Mouse (Mus musculus) kidney, adult 11 months (tissue): ENCODE results near the gene Mpped2.

Experiments
- DNase-seq: peaks from one replicate; pipeline ENCODE4 v3.0.0; 2022

Mpped2 gene

GRCm38 (mm10) chr2:106707136-106707535 lies 14.1 kb downstream of the Mpped2 start:
- no peak for DNase-seq

DNA sequence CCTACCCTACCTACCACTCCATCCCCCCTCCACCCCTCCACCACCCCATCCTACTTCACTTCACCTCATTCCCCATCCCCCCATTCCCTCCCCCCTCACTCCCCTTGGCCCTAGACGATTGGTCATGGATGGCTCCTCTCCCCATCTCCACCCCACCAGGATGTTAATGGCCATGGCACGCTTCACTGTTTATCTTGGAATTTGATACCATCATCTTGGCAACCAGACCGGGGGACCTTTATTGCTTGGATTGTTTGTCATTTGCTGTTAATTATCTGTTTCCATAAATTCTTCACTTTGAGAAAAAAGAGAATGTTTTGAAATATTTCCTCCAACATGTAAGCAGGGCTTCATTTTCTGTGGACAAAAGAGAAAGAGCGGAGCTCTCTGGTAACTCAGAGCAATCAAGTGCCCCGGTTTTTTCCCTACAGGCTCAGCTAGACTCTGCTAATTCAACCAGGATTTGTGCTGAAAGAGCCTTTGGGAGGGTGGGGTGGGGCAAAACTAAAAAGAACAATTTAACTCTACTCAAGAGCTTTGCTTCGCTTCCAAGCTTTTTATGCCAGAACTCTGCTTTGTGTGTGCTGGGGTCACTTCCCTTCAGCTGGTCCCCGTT lies 17.9 kb downstream of the Mpped2 start:
- no peak for DNase-seq

DNA sequence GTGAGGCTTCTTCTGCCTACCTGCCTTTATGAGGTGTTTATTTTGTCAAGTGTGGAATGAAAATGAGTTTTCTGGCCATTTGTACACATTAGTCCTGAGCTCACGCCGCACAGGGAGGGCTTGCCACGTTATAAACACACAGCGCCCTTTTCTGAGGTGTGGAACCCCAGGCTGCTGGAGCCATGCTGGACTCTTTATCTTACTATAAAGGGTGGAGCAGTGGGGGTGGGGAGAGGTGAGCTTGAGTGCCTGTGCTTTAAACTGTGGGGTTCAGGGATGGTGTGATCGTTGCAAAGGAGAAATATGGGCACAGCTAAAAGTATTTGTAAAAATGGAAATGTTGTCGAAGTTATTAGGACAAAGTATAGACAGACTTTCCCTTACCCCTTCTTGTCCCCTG lies 18.4 kb downstream of the Mpped2 start:
- DNase-seq, result no peak

DNA sequence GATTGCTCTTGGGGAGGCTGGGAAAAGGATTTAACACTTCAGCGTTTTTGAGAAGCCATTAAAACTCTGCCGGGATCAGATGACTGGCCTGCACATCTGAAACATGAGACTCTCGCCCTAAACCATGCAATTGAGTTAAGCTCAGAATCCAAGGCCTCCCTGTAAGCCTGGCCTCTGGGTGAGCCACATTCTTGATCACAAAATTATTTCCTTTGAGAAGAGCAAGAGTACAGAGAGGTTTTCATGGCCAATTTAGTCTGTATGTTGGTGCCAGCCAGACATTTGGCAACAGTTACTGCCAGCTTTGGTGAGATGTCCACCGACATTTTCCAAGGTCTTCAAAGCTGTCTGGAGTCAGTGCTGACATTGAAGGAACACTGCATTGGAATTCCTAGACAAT lies 20.1 kb downstream of the Mpped2 start:
- DNase-seq, result no peak

- DNase-seq, result no peak
Measured at GRCm38 (mm10) chr2:106715674-106716364, 22.8 kb downstream of the Mpped2 start.

DNA sequence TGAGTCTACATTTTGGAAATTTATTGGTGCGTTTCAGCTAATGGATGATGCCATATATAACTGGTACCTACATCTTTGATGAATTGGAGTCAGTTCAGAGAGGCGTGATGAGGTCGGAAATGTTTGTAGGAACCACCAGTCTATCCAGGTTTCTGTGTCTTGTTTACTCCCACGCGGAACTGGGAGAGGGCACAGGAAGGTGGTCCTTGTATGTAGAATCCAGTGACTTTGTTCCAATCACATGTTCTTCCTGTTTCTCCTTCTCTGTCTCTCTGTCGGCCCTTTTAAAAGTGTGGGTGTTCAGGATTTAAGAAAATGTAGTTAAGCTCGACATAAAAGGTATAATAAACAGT lies 23.3 kb downstream of the Mpped2 start:
- DNase-seq, result no peak

GRCm38 (mm10) chr2:106718888-106719287 lies 25.8 kb downstream of the Mpped2 start:
- no peak for DNase-seq

DNA sequence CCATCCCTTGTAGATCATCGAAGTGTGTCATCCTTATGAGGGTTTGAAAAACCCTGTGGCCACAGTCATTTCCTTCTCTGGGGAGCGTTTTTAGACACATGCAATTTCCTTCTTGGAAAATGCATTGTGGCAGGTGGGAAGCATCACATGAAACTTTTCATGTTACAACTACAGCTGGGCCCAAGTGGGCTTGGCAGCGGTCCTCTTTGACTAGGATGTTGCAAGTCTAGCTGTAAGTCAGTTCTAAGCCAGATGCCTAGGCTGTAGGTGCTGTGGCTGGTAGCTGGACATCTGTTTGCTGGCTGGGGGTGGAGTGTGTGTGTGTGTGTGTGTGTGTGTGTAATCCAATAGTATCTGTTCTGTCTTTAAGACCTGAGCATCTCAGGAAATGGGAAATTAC lies 26.4 kb downstream of the Mpped2 start:
- DNase-seq, result no peak

DNA sequence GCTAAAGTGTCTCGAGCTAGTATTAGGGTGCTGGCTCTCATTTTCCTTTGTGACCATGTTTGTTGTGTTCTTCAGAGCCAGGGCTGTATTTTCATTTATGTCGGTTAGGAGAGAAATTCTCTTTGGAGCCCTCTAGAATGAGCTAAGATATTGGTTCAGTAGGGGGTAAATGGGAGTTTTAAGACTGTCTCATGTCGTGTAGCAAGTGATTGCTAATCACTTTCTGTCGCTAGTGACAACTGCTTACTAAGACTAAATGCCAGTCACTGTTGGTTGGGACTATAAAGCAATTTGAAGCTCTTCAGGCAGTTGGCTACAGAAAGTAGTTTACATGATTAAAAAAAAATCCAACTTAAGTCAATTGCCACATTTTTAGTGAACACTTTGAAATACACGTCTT lies 27.6 kb downstream of the Mpped2 start:
- DNase-seq, result no peak

GRCm38 (mm10) chr2:106722020-106722419 lies 29.0 kb downstream of the Mpped2 start:
- DNase-seq, result no peak

DNA sequence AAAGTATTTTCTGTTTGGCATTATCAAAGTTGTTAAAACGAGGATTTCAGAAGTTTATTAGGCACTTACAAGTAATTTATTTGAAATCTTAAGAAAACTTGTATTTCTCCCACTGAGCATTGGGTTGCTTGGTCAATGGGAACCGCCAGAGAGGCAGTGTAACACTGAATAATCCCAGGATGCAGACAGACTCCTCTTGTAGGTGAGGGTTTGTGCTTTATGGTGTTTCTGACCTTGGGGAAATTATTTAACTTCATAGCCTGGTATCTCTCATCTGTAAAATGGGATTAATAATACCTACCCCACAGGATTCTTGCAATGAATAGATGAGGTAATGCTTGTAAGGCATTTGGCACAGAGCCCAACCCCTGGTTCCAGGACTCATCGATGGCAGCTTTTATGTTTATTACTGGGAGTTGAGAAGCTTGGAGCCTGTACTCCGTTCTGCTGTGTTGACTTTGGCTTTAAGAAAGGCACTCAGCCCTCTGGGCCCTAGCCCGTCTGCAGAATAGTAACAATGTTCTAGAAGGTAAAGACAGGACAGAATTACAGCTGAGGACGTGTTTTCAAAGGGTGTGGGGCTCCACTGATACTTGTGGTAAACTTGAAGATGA lies 37.0 kb downstream of the Mpped2 start:
- no peak for DNase-seq

DNA sequence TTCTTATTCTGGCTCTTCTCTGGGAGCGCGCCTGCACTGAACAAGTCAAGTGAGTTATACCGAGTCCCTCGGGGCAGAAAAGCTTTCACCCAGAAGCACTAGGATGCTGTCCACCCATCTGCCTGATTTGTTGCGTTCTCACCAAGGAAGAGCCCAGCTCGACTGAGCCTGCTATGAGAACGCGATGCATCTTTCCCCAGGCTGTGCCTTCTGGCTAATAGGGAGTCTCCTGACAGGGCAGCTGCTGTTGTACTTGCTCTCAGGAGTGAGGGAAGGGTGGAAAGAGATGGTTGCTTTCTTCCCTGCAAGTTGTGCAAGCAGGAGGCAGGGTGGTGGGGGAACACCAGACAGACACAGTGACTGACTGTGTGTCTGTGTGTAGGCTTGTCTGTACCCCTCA lies 37.5 kb downstream of the Mpped2 start:
- no peak for DNase-seq

DNA sequence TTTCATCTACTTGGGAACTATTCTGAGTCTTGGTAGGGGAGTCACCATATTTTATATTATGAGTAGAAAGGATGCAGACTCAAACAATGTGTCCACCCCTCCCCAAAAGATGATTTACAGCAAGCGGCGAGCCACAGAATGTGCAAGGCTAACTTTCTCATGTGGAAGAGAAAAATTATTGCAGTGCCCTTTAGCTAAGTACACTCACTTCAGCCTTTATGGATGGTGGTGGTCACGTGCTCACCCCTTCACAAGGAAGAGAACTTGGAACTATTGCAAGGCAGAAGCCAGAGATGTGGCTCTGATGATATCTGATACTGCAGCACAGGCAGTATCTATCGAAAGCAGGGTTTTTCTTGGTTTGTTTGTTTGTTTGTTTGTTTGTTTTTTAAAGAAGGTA lies 38.4 kb downstream of the Mpped2 start:
- no peak for DNase-seq

- DNase-seq, result no peak
Measured at GRCm38 (mm10) chr2:106732171-106732570, 39.1 kb downstream of the Mpped2 start.

DNA sequence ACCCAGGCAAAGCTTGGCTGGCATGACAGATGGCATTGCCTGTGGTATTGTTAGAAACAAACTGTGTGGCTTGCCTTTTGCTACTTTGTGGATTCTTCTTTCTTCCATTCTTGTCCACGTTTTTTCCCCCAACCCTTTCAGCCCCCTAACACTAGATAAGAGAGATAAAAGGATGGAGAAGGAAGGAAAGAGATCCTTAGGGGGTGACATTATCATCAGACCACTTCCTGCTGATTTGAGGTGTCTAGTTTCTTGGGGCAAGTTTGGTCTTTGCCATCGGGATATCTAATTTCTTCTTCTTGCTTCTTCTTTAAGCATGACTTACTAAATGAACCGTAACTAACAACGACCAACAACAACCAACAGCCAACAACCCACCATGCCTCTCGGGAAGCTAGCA lies 40.3 kb downstream of the Mpped2 start:
- no peak for DNase-seq

DNA sequence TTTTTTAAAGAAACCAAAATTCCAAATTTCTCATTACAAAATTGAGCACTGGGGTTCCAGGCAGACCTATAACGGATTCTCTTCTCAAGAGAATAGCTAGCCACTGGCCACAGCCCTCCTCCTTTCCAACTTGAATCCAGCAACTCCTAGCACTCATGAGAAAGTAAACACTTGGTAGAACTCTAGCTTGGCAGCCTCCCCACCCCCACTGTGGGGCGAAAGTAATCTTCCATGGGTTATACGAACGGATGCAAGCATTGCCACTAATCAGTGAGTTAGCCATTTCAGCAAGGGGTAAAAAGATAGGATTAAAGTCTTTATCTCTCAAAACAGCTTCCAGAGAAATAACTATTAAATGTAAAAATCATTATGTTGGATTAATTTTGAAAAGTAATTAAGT lies 40.9 kb downstream of the Mpped2 start:
- no peak for DNase-seq

DNA sequence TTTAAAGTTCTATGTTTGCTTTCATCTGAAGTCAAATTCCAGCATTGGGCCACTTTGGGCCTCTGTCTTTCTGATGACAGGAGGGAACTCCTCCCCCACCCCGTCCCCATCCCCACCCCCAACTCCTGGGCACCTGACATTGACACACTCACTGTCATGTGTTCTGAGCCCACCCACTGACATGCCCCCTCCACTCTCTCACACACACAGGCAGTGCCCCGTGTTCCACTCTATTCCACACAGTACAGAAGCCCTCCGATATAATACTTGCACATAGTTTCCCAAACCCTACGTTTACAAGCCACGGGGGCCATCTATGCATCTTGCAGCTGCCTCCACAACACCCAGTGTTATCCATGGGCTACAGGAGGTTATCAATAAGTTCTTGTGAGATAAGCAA lies 42.1 kb downstream of the Mpped2 start:
- DNase-seq, result no peak

GRCm38 (mm10) chr2:106735792-106736359 lies 42.8 kb downstream of the Mpped2 start:
- no peak for DNase-seq

DNA sequence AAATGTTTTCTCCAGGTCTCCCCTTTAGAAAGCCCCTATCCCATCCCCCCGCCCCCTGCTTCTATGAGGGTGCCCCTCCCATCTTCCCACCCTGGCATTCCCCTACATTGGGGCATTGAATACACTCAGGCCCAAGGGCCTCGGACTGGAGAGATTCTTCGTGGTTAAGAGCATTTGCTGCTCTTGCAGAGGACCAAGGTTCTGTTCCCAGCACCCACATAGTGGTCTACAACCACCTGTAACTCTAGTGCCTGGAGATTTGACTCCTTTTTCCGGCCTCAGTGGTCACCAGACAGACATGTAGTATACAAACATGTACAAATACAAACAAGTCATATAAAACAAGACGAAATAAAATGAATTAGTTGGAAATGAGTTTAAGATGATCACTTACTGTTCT lies 45.9 kb downstream of the Mpped2 start:
- DNase-seq, result no peak

- no peak for DNase-seq
Measured at GRCm38 (mm10) chr2:106744086-106744485, 51.0 kb downstream of the Mpped2 start.

DNA sequence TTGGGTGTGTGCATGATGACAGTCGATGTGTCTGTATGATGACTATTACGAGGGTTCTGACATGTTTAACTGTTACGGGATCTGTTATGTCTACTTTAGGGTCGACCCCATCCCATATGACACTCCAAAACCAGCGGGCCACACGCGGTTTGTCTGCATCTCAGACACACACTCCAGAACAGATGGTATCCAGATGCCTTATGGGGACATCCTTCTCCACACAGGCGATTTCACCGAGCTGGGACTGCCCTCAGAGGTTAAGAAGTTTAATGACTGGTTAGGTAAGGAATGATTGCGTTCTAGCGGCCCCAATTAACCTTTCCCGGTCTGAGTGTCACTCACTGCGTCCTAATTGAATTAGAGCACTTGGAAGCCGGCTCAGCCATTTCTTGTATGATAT lies 51.5 kb downstream of the Mpped2 start:
- DNase-seq, result no peak

DNA sequence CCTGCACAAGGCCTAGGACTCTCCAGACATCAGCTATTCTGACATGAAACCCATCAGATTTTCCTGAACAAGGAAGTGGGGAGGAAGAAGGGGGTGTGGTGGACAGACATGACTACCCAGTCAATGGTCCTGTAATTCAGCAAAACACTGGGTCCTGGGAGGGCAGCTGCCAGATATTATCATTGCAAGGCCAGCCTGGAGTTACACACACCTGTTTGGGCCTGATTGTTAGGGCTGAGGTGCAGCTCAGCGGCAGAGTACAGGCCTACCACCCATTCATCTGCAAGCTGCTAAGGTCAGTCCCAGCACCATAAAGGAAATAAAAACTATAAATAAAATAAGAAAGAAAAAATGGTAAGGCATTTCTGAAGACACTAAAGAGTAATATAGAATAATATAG lies 52.3 kb downstream of the Mpped2 start:
- peak; percentile 18 for DNase-seq

DNA sequence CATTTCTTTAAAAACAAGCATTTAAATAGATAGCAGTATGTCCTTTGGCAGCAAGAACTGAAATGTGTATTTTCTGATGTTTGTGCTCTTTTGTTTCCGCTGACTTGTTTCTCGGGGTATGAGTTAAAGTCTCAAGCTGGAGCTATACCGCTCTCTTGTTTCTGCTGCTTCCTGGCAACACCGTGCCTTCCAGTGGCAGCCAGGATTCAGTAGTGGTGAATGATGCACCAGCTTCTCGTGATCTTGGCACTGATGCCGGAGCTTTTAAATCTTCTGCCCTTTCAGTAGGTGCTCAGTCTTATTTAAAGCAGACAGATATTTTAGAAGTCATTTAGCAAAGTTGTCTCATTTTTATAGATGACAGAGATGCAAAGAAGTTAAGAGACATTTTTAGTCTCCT lies 53.1 kb downstream of the Mpped2 start:
- no peak for DNase-seq

- DNase-seq, result no peak
Measured at GRCm38 (mm10) chr2:106746905-106747304, 53.8 kb downstream of the Mpped2 start.
